Comparison of ENCODE assay signal across 9 mouse cellular contexts in the genomic region with DNA sequence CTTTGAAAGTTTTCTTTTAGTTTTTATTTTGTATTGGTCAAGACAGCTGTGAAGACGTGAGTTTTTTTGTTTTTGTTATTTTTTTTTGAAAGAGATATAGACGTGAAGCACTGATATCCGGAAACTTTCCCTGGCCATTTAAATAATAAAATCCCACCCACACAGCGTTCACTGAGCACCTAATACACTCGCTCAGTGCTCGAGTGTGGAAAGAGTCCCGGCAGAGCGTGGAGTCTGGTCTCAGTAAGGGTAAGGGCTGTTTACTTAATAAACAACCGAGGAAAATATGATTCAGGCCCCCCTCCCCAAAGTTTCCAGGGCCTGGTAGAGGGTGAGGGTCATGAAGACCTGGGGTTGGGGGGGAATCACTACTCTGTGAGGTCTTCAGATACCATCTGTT. TPM values are rescaled to one million over a fixed set of nuclear protein-coding genes. Genes with fewer than 3 reads are reported as not detected.
DNase-seq lines count a peak whose midpoint lies in the region; ATAC-seq and TF ChIP-seq lines count a peak whose summit lies in the region.
"Had no signal": no experiment of that assay in that cellular context is flagged by ENCODE, and none has a peak within 500 bp of the region (broad histone marks: within the 10 kb centered on the region; RNA-seq: fewer than 3 reads in every experiment).

No protein-coding gene starts in this region.

- H3K27me3 ChIP-seq in embryonic facial prominence, embryonic 12.5 days: 0 out of 2 replicates have a peak, but pooled peaks cover 3% of the 10 kb centered on the region
- no peaks in the 10 kb centered on the region for H3K27me3 ChIP-seq in midbrain, postnatal 0 days (ENCODE audit: insufficient read depth, low read length)

- no peaks in the 10 kb centered on the region for H3K9me3 ChIP-seq in embryonic facial prominence, embryonic 12.5 days
- no peaks in the 10 kb centered on the region for H3K9me3 ChIP-seq in midbrain, postnatal 0 days (ENCODE audit: low read length)
- H3K9me3 ChIP-seq: heart, embryonic 10.5 days had no signal

- peak overlapping the region; percentile 88 for H3K4me2 ChIP-seq in embryonic facial prominence, embryonic 12.5 days (replicated peaks)
- H3K4me2 ChIP-seq in midbrain, postnatal 0 days (ENCODE audit: low read depth, low read length, poor library complexity, severe bottlenecking): peak overlapping the region; percentile 82

- H3K27ac ChIP-seq in layer of hippocampus, adult 2 months: peak overlapping the region; percentile 97; the same call in 1 of the 2 replicates
- no peak overlapping the region for H3K27ac ChIP-seq in embryonic facial prominence, embryonic 12.5 days
- no peak overlapping the region for H3K27ac ChIP-seq in midbrain, postnatal 0 days (ENCODE audit: low read depth, low read length)

- H3K4me1 ChIP-seq in embryonic facial prominence, embryonic 12.5 days: peaks cover 25% of the 10 kb centered on the region
- H3K4me1 ChIP-seq in midbrain, postnatal 0 days (ENCODE audit: insufficient read depth, low read length): peaks cover 12% of the 10 kb centered on the region; the same call in 1 of the 2 replicates

- no peak for DNase-seq in layer of hippocampus, adult 2 months (ENCODE audit: low spot score in 2 of 2)
- no peak for DNase-seq in layer of hippocampus, adult 9-10 months (ENCODE audit: low spot score)
- peak; percentile 63 for DNase-seq in induced T-regulatory cell, adult 2 months (ENCODE audit: low read depth)
- no peak for DNase-seq in midbrain, postnatal 0 days (ENCODE audit: low spot score)
- no peak for DNase-seq in right cerebral cortex, adult 2 months (ENCODE audit: low spot score in 2 of 2)
- no peak for DNase-seq in left cerebral cortex, postnatal 25 days (ENCODE audit: low spot score in 2 of 2)
- DNase-seq in cerebellum, postnatal 10 days: no peak

- peak overlapping the region; percentile 91 for H3K4me3 ChIP-seq in layer of hippocampus, adult 2 months
- peak overlapping the region; percentile 93; the same call in 1 of the 2 replicates for H3K4me3 ChIP-seq in embryonic facial prominence, embryonic 12.5 days
- peak overlapping the region; percentile 96 for H3K4me3 ChIP-seq in midbrain, postnatal 0 days (ENCODE audit: low read depth, low read length)

- TF ChIP-seq CTCF in layer of hippocampus, adult 2 months (conservative IDR thresholded peaks at IDR 0.05): no peak
- no peak for TF ChIP-seq CTCF in midbrain, postnatal 0 days (IDR thresholded peaks at IDR 0.05)

- 0 out of 2 replicates have a peak overlapping the region, but pooled peaks have one; percentile 92 for H3K9ac ChIP-seq in embryonic facial prominence, embryonic 12.5 days
- H3K9ac ChIP-seq in midbrain, postnatal 0 days (replicated peaks; ENCODE audit: low read length, poor library complexity, severe bottlenecking): peak overlapping the region; percentile 100; the same call in 1 of the 2 replicates

- 66% methylated on average over 9 of the region's 9 CpGs for WGBS in embryonic facial prominence, embryonic 12.5 days
- 64% methylated on average over 9 of the region's 9 CpGs for WGBS in midbrain, postnatal 0 days

- intact Hi-C loops in left cerebral cortex, postnatal 25 days (cut with DNase I): no loop called here

- no peak for ATAC-seq in embryonic facial prominence, embryonic 12.5 days (ENCODE audit: insufficient number of reproducible peaks, insufficient read depth, low FRiP score, low TSS enrichment)
- no peak for ATAC-seq in midbrain, postnatal 0 days (ENCODE audit: low FRiP score)

- no peaks in the 10 kb centered on the region for H3K36me3 ChIP-seq in embryonic facial prominence, embryonic 12.5 days
- no peaks in the 10 kb centered on the region for H3K36me3 ChIP-seq in midbrain, postnatal 0 days (ENCODE audit: insufficient read depth, low read length)
- H3K36me3 ChIP-seq: heart, embryonic 10.5 days had no signal

RNA-seq across cellular contexts. Expression of a gene that starts 1.6 kb away (rescaled TPM):
- 10 to 100 TPM; 49.9 to 52.7 TPM for total RNA-seq in layer of hippocampus, adult 2 months (2021)
- 24.5 and 26.5 TPM in 2 replicates for polyA plus RNA-seq in embryonic facial prominence, embryonic 12.5 days (2016; fragmentation: Nextera tagmentation; extraction: Ambion mirVana)
- total RNA-seq in midbrain, postnatal 0 days (2014; rRNA removed): 18.5 and 19.1 TPM in 2 replicates
- 30.1 and 30.4 TPM in 2 replicates for polyA plus RNA-seq in midbrain, postnatal 0 days (2015; fragmentation: Nextera tagmentation; extraction: Ambion mirVana)
- 10 to 100 TPM; 35.1 to 35.4 TPM for total RNA-seq in left cerebral cortex, postnatal 25 days (2021)
